Mouse (Mus musculus) liver, embryonic 14.5 days (tissue): ENCODE measurements at regions not wholly inside any gene's neighbourhood (a gene's known extent, or its start where the extent isn't known, plus 50 kb on each side); places are given as distances from the start of the nearest gene placed in this dataset.

Experiments
- CTCF ChIP-seq: IDR thresholded peaks from 2 replicates; pipeline ENCODE4 v1.5.1; 2016; ENCODE audit warnings: antibody characterized with exemption, low read depth, control low read depth
- EP300 ChIP-seq: IDR thresholded peaks from 2 replicates; pipeline ENCODE4 v1.6.1; 2016; ENCODE audit warnings: antibody characterized with exemption, low read depth

DNA sequence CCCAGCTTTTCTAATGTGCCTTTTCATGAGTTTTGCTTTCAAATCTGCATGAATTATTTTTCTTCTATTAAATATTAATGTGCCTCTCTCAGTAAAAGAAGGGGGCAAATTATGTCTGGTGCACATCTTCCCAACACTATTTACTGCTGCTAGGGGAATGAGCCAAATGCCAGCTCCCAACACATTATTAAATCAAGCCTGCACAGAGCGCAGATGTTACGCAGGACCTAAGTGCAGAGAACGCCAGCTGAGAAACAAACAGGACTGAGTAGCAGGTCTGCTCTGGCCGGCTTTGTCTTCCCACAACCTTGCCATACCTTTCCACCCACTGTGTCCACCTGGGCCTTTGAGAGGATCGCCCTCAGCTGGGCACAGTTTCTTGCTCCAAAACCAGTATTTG is 291.8 kb downstream of the C1d start:
- TF ChIP-seq CTCF = no peak
- TF ChIP-seq EP300 = no peak
